Mouse (Mus musculus): ENCODE data around the gene Srsf6. TPM values are rescaled to one million over a fixed set of nuclear protein-coding genes. Genes with fewer than 3 reads are reported as not detected.

The Srsf6 gene
- polyA plus RNA-seq, 1 experiment from 2014 or later: 282 TPM

DNA sequence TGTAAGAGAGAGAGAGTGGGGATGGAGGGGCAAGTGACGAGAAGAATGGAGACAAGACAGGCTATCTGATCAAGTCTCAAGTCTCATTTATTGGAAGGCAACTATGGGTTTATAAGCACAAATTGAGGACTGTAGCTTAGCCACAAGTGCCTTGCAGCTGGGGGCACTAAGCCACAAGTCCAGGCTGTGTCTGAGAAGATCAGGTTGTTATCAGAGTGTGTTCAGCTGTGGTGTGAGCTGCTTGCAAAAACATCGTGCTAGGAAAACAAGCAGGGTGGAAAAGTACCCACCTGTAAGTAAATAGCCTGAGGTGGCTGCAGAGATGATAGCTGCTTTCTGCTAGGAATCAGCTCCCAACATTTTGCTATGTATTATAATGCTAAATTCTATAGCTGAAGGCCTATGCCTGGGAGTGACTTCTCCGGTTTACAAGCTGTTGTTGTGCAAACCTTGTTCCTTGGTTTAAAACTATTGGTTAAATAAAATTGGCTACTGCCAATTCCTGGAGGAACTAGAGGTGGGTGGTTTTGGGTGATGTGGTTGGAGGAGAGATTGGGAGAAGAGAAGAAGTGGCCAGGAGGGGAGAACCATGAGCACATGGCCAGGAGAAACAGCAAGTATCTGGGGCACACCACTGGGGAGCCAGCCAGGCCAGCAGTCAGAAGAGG lies 3.3 kb upstream of the Srsf6 start:
- H3K27me3 ChIP-seq (ENCODE audit: control insufficient read depth, insufficient read depth, low read length): peaks cover 3% of the 10 kb centered on the region; the same call in 1 of the 2 replicates
- H3K9ac ChIP-seq (ENCODE audit: low read length): no peak overlapping the region
- DNase-seq (ENCODE audit: low spot score, missing footprints): no peak
- 57% methylated on average over 3 of the region's 3 CpGs for WGBS
- H3K4me3 ChIP-seq (ENCODE audit: low read depth, low read length): no peak overlapping the region
- no peak overlapping the region for H3K4me2 ChIP-seq
- no peaks in the 10 kb centered on the region for H3K9me3 ChIP-seq (ENCODE audit: control insufficient read depth, low read length)
- H3K27ac ChIP-seq (ENCODE audit: low read depth, low read length): no peak overlapping the region
- H3K4me1 ChIP-seq (ENCODE audit: control insufficient read depth, insufficient read depth, low read length): peaks cover 7% of the 10 kb centered on the region
- ATAC-seq (ENCODE audit: low FRiP score): no peak
- H3K36me3 ChIP-seq (ENCODE audit: control insufficient read depth, insufficient read depth, low read length): no peaks in the 10 kb centered on the region; the same call in 1 of the 2 replicates

DNA sequence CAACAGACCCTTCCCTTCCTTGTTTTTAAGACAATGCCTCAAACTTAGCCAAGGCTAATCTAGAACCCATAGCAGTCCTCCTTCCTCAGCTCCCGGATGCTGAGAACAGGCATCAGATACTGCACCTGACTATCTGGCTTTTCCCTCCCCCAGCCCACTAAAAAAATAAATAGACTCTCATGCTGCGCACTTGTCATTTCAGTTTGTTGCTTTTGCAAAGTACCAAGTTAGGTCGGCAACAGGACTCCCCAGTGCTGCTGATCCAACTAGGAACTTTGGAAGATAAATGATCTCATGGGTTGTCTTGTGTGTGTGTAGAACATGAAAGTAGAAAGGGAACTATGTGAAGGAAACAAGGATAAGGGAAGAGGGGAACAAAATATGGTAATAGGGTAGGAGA lies 1.6 kb upstream of the Srsf6 start:
- DNase-seq (ENCODE audit: low spot score, missing footprints) (no peak), ATAC-seq (ENCODE audit: low FRiP score) (no peak)
- Histone ChIP-seq H3K27me3 (ENCODE audit: control insufficient read depth, insufficient read depth, low read length) (peaks cover 3% of the 10 kb centered on the region; the same call in 1 of the 2 replicates), H3K4me3 (ENCODE audit: low read depth, low read length) (no peak overlapping the region), H3K4me2 (no peak overlapping the region), H3K9ac (ENCODE audit: low read length) (no peak overlapping the region), H3K9me3 (ENCODE audit: control insufficient read depth, low read length) (no peaks in the 10 kb centered on the region), H3K4me1 (ENCODE audit: control insufficient read depth, insufficient read depth, low read length) (peaks cover 9% of the 10 kb centered on the region), H3K27ac (ENCODE audit: low read depth, low read length) (no peak overlapping the region), H3K36me3 (ENCODE audit: control insufficient read depth, insufficient read depth, low read length) (peaks cover 13% of the 10 kb centered on the region)
- 83% methylated on average over 3 of the region's 3 CpGs for WGBS

DNA sequence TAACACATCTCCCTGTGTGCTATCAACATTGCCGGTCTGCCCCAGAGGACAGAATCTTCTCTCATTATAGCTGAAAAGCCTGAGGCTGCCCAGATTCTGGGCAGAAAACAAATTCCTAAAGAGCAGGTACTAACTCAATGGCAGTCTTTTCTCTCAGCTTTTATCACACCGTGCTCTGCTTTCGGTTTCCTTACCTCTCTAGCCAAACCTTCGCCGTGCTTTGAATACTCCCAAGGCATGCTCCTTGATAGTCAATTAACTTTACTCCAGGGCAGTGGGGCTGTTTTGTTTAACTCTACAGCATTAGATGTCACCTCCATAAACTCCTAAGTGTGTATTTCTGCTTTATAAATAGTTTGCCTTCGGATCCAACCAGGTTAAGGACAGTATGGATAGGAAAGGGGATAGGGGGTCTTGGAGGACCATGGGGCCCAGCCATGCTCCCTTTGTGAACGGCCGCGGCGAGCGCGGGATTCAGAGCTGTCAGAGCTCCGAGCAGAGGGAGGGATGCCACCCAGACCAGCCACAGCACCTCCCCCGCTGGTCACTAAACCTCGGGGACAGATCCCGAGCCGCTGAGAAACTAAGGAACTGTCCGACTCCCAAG lies 709 bp upstream of the Srsf6 start:
- peak overlapping the region; percentile 71 for H3K4me2 ChIP-seq
- peak overlapping the region; percentile 100 for H3K9ac ChIP-seq (ENCODE audit: low read length)
- H3K9me3 ChIP-seq (ENCODE audit: control insufficient read depth, low read length): no peaks in the 10 kb centered on the region
- H3K27me3 ChIP-seq (ENCODE audit: control insufficient read depth, insufficient read depth, low read length): peaks cover 3% of the 10 kb centered on the region; the same call in 1 of the 2 replicates
- peaks cover 9% of the 10 kb centered on the region for H3K4me1 ChIP-seq (ENCODE audit: control insufficient read depth, insufficient read depth, low read length)
- H3K27ac ChIP-seq (ENCODE audit: low read depth, low read length): peak overlapping the region; percentile 93
- H3K36me3 ChIP-seq (ENCODE audit: control insufficient read depth, insufficient read depth, low read length): peaks cover 15% of the 10 kb centered on the region
- ATAC-seq (ENCODE audit: low FRiP score): peak; percentile 4; the same call in 1 of the 2 replicates
- H3K4me3 ChIP-seq (ENCODE audit: low read depth, low read length): peak overlapping the region; percentile 100
- 2% methylated on average over 18 of the region's 18 CpGs for WGBS
- DNase-seq (ENCODE audit: low spot score, missing footprints): peak; percentile 95

GRCm38 (mm10) chr2:162931674-162932650 lies 634 bp downstream of the Srsf6 start:
- peak overlapping the region; percentile 71 for H3K4me2 ChIP-seq
- H3K9me3 ChIP-seq (ENCODE audit: control insufficient read depth, low read length): no peaks in the 10 kb centered on the region
- H3K27ac ChIP-seq (ENCODE audit: low read depth, low read length): peak overlapping the region; percentile 93
- H3K36me3 ChIP-seq (ENCODE audit: control insufficient read depth, insufficient read depth, low read length): peaks cover 15% of the 10 kb centered on the region
- H3K9ac ChIP-seq (ENCODE audit: low read length): peak overlapping the region; percentile 100
- peaks cover 3% of the 10 kb centered on the region; the same call in 1 of the 2 replicates for H3K27me3 ChIP-seq (ENCODE audit: control insufficient read depth, insufficient read depth, low read length)
- WGBS: under 1% methylated on average over 86 of the region's 103 CpGs
- DNase-seq (ENCODE audit: low spot score, missing footprints): peak; percentile 94
- H3K4me1 ChIP-seq (ENCODE audit: control insufficient read depth, insufficient read depth, low read length): peaks cover 9% of the 10 kb centered on the region
- peak; percentile 51 for ATAC-seq (ENCODE audit: low FRiP score)
- peak overlapping the region; percentile 100 for H3K4me3 ChIP-seq (ENCODE audit: low read depth, low read length)

- peak overlapping the region; percentile 71 for H3K4me2 ChIP-seq
- 50% methylated on average over 4 of the region's 4 CpGs for WGBS
- peaks cover 9% of the 10 kb centered on the region for H3K4me1 ChIP-seq (ENCODE audit: control insufficient read depth, insufficient read depth, low read length)
- H3K36me3 ChIP-seq (ENCODE audit: control insufficient read depth, insufficient read depth, low read length): peaks cover 18% of the 10 kb centered on the region
- peaks cover 3% of the 10 kb centered on the region; the same call in 1 of the 2 replicates for H3K27me3 ChIP-seq (ENCODE audit: control insufficient read depth, insufficient read depth, low read length)
- peak overlapping the region; percentile 100 for H3K9ac ChIP-seq (ENCODE audit: low read length)
- no peaks in the 10 kb centered on the region for H3K9me3 ChIP-seq (ENCODE audit: control insufficient read depth, low read length)
- ATAC-seq (ENCODE audit: low FRiP score) (no peak), DNase-seq (ENCODE audit: low spot score, missing footprints) (no peak)
- peak overlapping the region; percentile 100 for H3K4me3 ChIP-seq (ENCODE audit: low read depth, low read length)
- no peak overlapping the region for H3K27ac ChIP-seq (ENCODE audit: low read depth, low read length)
Observed at GRCm38 (mm10) chr2:162932706-162933105, 1.4 kb downstream of the Srsf6 start.

- Histone ChIP-seq H3K4me1 (ENCODE audit: control insufficient read depth, insufficient read depth, low read length) (peaks cover 9% of the 10 kb centered on the region), H3K27ac (ENCODE audit: low read depth, low read length) (no peak overlapping the region), H3K9ac (ENCODE audit: low read length) (no peak overlapping the region), H3K36me3 (ENCODE audit: control insufficient read depth, insufficient read depth, low read length) (peaks cover 25% of the 10 kb centered on the region), H3K27me3 (ENCODE audit: control insufficient read depth, insufficient read depth, low read length) (no peaks in the 10 kb centered on the region), H3K4me2 (no peak overlapping the region), H3K9me3 (ENCODE audit: control insufficient read depth, low read length) (no peaks in the 10 kb centered on the region), H3K4me3 (ENCODE audit: low read depth, low read length) (no peak overlapping the region)
- DNase-seq (ENCODE audit: low spot score, missing footprints): no peak
- no peak for ATAC-seq (ENCODE audit: low FRiP score)
- 94% methylated on average over 19 of the region's 19 CpGs for WGBS
Observed at GRCm38 (mm10) chr2:162934421-162934820, 3.1 kb downstream of the Srsf6 start.

DNA sequence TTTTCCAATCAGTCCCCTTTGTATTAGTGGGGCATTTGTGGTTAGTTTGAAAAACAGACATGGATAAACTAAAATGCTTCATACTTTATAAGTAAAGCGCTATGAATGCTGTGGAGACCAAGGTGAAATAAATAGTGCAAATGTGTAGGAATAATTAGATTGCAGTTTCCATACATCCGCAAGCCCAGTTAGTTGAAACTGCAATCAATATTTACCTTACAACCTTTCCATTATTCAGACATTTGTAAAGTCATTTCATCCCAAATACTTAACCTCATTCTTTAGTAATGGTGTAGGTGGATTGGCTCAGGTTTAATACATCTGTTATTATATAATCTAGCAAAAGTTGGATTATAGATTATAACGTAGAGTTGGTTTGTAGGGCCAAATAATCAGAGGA lies 4.4 kb downstream of the Srsf6 start:
- Histone ChIP-seq H3K9ac (ENCODE audit: low read length) (no peak overlapping the region), H3K9me3 (ENCODE audit: control insufficient read depth, low read length) (no peaks in the 10 kb centered on the region), H3K4me1 (ENCODE audit: control insufficient read depth, insufficient read depth, low read length) (peaks cover 9% of the 10 kb centered on the region), H3K4me3 (ENCODE audit: low read depth, low read length) (no peak overlapping the region), H3K36me3 (ENCODE audit: control insufficient read depth, insufficient read depth, low read length) (peaks cover 28% of the 10 kb centered on the region), H3K4me2 (no peak overlapping the region), H3K27me3 (ENCODE audit: control insufficient read depth, insufficient read depth, low read length) (no peaks in the 10 kb centered on the region), H3K27ac (ENCODE audit: low read depth, low read length) (no peak overlapping the region)
- ATAC-seq (ENCODE audit: low FRiP score) (no peak), DNase-seq (ENCODE audit: low spot score, missing footprints) (no peak)
- WGBS: 96% methylated on average over 3 of the region's 3 CpGs

DNA sequence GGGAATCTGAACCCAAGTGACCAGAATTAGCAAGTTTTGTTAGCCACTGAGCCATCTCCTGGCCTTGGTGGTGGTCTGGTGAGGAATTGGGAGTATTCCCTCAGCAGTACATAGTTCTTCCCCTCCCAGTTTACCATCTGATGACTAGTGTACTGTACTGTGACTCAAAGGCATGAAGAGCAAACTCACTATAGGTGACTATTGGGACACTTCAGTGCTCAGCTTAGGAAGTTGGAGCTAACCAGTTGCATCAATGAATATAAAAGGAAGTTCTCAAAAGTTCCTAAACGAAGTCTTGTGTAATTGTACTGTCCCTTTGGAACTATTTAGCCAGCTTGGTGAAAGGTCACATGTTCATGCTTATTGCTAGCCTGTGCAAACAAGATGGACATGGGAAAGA lies 8.2 kb downstream of the Srsf6 start:
- 93% methylated on average over 1 of the region's 1 CpGs for WGBS
- Histone ChIP-seq H3K36me3 (ENCODE audit: control insufficient read depth, insufficient read depth, low read length) (peaks cover 16% of the 10 kb centered on the region), H3K9me3 (ENCODE audit: control insufficient read depth, low read length) (no peaks in the 10 kb centered on the region), H3K4me3 (ENCODE audit: low read depth, low read length) (no peak overlapping the region), H3K4me1 (ENCODE audit: control insufficient read depth, insufficient read depth, low read length) (peaks cover 8% of the 10 kb centered on the region), H3K27me3 (ENCODE audit: control insufficient read depth, insufficient read depth, low read length) (peaks cover 8% of the 10 kb centered on the region; the same call in 1 of the 2 replicates), H3K9ac (ENCODE audit: low read length) (no peak overlapping the region), H3K4me2 (no peak overlapping the region), H3K27ac (ENCODE audit: low read depth, low read length) (no peak overlapping the region)
- no peak for DNase-seq (ENCODE audit: low spot score, missing footprints)
- no peak for ATAC-seq (ENCODE audit: low FRiP score)

All from midbrain, embryonic 11.5 days (tissue).